Mouse (Mus musculus) liver, embryonic 14.5 days (tissue): ENCODE measurements around the gene Znrd1. TPM values are rescaled to one million over a fixed set of nuclear protein-coding genes. Genes with fewer than 3 reads are reported as not detected.
"Not testable (repeated sequence)": the region's sequence is repeated elsewhere in the genome, so short reads cannot be mapped to it uniquely, and the experiment has no call there.

Experiments used
- ATAC-seq: fragments of 200-750 bp; cut with Nextera tagmentation; 2 replicates; pipeline ENCODE4 v1.8.0; 2017; ENCODE audit warnings: moderate number of reproducible peaks, mild to moderate bottlenecking, moderate library complexity; ENCODE audit not compliant: insufficient read depth
- DNase-seq, 3 experiments: peaks; one replicate each; pipeline ENCODE4 v3.0.0-alpha.2; 2012 to 2013; ENCODE audit warnings: low read depth in 3 of 3, low spot score in 3 of 3
- H3K27ac ChIP-seq: fragments of 300-500 bp; sonication (generic); 2 replicates; pipeline ENCODE4 v1.5.1; 2014; ENCODE audit warnings: moderate library complexity, mild to moderate bottlenecking, control low read depth, inconsistent platforms
- H3K27me3 ChIP-seq: fragments of 300-500 bp; sonication (generic); 2 replicates; pipeline ENCODE4 v1.6.1; 2014; ENCODE audit warnings: mild to moderate bottlenecking, low read length, moderate library complexity; ENCODE audit not compliant: control insufficient read depth, insufficient read depth
- H3K36me3 ChIP-seq: fragments of 300-500 bp; sonication (generic); replicated peaks from 2 replicates; pipeline ENCODE4 v1.6.1; 2014; ENCODE audit warnings: low read depth; ENCODE audit not compliant: control insufficient read depth, insufficient read depth
- H3K4me1 ChIP-seq, 2 experiments: fragments of 200-500 bp in 1 of 2; fragments of 300-500 bp in 1 of 2; sonication (generic) in 1 of 2; replicated peaks; 2 replicates each; pipeline ENCODE4 v1.6.1; 2012 to 2014; ENCODE audit warnings: antibody characterized with exemption in 1 of 2, inconsistent platforms in 1 of 2, low read length in 1 of 2; ENCODE audit not compliant: control insufficient read depth in 2 of 2, insufficient read depth in 2 of 2
- H3K4me2 ChIP-seq: fragments of 300-500 bp; sonication (generic); 2 replicates; pipeline ENCODE4 v1.6.1; 2014; ENCODE audit warnings: low read depth, mild to moderate bottlenecking, control low read depth, moderate library complexity
- H3K4me3 ChIP-seq, 2 experiments: fragments of 200-500 bp in 1 of 2; fragments of 300-500 bp in 1 of 2; sonication (generic) in 1 of 2; 2 replicates each; pipeline ENCODE4 v1.5.1; 2012 to 2014; ENCODE audit warnings: low read depth in 2 of 2, low read length in 2 of 2, mild to moderate bottlenecking in 2 of 2, control low read depth in 1 of 2, inconsistent platforms in 1 of 2, moderate library complexity in 1 of 2; ENCODE audit not compliant: insufficient read depth in 1 of 2
- H3K9ac ChIP-seq: fragments of 300-500 bp; sonication (generic); replicated peaks from 2 replicates; pipeline ENCODE4 v1.6.1; 2014; ENCODE audit warnings: mild to moderate bottlenecking, control low read depth, moderate library complexity
- H3K9me3 ChIP-seq: fragments of 300-500 bp; sonication (generic); 2 replicates; pipeline ENCODE4 v1.6.1; 2016; ENCODE audit warnings: low read length, mixed read lengths; ENCODE audit not compliant: control insufficient read depth
- CTCF ChIP-seq: IDR thresholded peaks from 2 replicates; pipeline ENCODE4 v1.5.1; 2016; ENCODE audit warnings: antibody characterized with exemption, low read depth, control low read depth
- EP300 ChIP-seq: IDR thresholded peaks from 2 replicates; pipeline ENCODE4 v1.6.1; 2016; ENCODE audit warnings: antibody characterized with exemption, low read depth
- WGBS: fragments of 180-500 bp; shearing (Covaris S2); extraction: QIAGEN DNeasy Blood & Tissue Kit; methylation state at CpG from one replicate; pipeline ENCODE4 v1.1.7; 2014; ENCODE audit not compliant: insufficient replicate concordance; 5-methylcytosine and 5-hydroxymethylcytosine counted together
- polyA plus RNA-seq, 2 experiments: library from polyadenylated mRNA; depleted of rRNA in 1 of 2; stranded (reverse) in 1 of 2; unstranded in 1 of 2; fragments of >200 nt; fragmentation: Nextera tagmentation in 1 of 2; extraction: Ambion mirVana in 1 of 2; gene quantifications; 2 replicates each; pipeline versions ENCODE4 v1.2.1 to v1.2.3; 2012 to 2014

Gene Znrd1
- polyA plus RNA-seq, 2 experiments, result 17.5 to 28.2 TPM

DNA sequence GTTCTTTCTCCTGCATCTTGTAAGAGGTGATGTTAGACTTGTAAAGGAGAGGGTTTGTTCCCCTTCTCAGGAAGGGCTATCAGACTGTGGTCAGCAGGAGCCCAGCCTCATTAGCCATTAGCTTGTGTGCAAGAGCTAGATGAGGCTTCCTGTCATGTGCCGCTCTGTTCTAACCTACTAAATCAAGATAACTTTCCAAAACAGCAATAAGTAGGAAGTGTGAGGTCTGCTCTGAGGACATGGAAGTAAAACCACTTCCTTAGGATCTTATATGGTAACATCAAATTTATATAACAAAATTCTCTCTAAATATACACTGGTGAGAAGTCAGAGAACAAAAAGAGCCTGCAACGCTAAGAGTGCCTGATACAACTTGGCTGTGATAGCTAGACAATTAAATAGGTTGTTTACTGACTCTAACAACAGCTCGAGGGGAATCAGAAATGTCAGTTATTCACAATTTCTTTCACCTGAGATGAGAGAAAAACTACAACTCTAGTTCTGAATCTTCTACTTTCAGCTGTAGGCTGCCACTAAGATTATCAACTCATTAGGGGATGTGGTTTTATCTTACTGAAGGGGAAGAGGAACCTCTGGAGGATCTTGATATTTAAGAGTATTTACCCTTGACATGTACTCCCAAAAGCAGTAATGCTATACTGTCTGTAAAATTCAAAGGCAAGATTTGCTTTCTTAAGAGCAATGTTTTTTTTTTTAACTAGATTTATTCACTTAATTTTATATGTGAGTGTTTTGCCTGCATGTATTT, 34.2 kb upstream of the Znrd1 start:
- Histone ChIP-seq H3K27me3 (peaks cover 17% of the 10 kb centered on the region), H3K4me1 (no peaks in the 10 kb centered on the region), H3K4me2 (no peak overlapping the region), H3K4me3 (no peak overlapping the region), H3K9ac (no peak overlapping the region), H3K9me3 (no peaks in the 10 kb centered on the region), H3K27ac (no peak overlapping the region), H3K36me3 (no peaks in the 10 kb centered on the region)
- no peak for DNase-seq
- 14% methylated on average over 3 of the region's 3 CpGs for WGBS
- no peak for ATAC-seq
- TF ChIP-seq EP300, result no peak
- TF ChIP-seq CTCF, result no peak

DNA sequence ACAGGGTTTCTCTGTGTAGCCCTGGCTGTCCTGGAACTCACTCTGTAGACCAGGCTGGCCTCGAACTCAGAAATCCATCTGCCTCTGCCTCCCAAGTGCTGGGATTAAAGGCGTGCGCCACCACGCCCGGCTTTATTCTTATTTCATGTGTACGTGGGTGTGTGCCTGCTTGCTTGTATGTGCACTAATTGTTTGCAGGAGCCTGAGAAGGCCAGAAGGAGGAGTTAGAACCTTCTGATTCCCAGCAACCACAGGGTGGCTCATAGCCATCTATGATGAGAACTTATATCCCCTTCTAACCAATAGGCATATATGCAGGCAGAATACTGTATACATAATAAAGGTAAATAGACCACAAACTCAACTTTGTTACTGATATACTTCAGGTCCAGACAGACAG, 32.3 kb upstream of the Znrd1 start:
- ATAC-seq, result not testable (repeated sequence)
- WGBS, result 81% methylated on average over 6 of the region's 6 CpGs

DNA sequence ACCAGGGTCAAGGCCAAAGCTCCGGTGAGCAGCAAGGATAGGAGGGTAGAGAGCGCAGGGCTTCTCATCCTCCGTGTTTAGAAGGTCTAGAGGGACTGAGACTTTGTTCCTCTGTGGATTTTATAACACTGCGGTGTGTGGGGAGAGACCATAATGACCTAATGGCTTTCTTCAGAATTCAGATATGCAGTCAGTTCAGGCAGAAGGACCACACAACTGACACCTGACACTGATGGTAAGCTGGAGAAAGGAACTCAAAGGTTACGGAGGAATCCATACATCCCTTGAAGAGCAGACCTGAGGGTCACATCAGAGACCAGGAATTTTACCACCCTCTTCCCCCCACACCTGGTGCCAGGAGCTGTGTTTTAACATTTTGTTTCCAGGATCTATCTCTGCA, 31.1 kb upstream of the Znrd1 start, which contains the start of gene H2-M5:
Gene H2-M5, minus strand, starts transcription at position 101 of the 400 bp plus-strand sequence.
- H3K36me3 ChIP-seq, result no peaks in the 10 kb centered on the region
- DNase-seq, result no peak
- no peaks in the 10 kb centered on the region for H3K4me1 ChIP-seq
- ATAC-seq, result no peak
- H3K27me3 ChIP-seq, result peaks cover 18% of the 10 kb centered on the region
- WGBS, result 38% methylated on average over 5 of the region's 5 CpGs
- no peaks in the 10 kb centered on the region for H3K9me3 ChIP-seq
- TF ChIP-seq EP300, result no peak
- TF ChIP-seq CTCF, result no peak
- no peak within 1 kb of the TSS for H3K9ac ChIP-seq
- H3K4me2 ChIP-seq, result no peak within 1 kb of the TSS
- H3K27ac ChIP-seq, result no peak within 1 kb of the TSS
- H3K4me3 ChIP-seq, result no peak within 1 kb of the TSS

More for the DNA sequence above, 32.3 kb upstream of the Znrd1 start:
- peaks cover 18% of the 10 kb centered on the region for H3K27me3 ChIP-seq
- not testable (repeated sequence) for H3K4me1 ChIP-seq, H3K27ac ChIP-seq, H3K36me3 ChIP-seq, H3K9me3 ChIP-seq, H3K4me2 ChIP-seq, DNase-seq, H3K9ac ChIP-seq, H3K4me3 ChIP-seq

DNA sequence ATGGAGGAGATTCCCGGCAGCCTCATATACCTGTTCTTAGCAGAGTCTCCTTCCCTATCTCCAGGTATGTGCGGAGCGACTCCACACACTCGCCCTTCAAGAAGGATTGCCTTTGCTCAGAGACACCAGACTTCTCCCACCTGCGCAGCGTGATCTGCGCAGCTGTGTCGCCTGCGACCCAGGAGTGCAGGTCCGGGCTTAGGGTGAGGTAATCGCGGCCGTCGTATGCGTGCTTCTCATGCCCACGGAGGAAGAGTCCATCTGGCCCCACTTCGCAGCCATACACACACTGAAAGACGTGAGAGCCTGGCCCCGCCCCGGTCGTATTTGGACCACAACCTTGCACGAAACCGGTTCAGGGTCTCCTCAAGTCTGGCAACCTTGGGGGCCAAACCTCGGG, 30.1 kb upstream of the Znrd1 start:
- TF ChIP-seq EP300, result no peak
- TF ChIP-seq CTCF, result no peak
- 7% methylated on average over 24 of the region's 24 CpGs for WGBS
- Histone ChIP-seq H3K9ac (no peak overlapping the region), H3K4me2 (no peak overlapping the region), H3K36me3 (no peaks in the 10 kb centered on the region), H3K27me3 (peaks cover 18% of the 10 kb centered on the region), H3K4me3 (no peak overlapping the region), H3K9me3 (no peaks in the 10 kb centered on the region), H3K27ac (no peak overlapping the region), H3K4me1 (no peaks in the 10 kb centered on the region)
- DNase-seq (no peak), ATAC-seq (no peak)

DNA sequence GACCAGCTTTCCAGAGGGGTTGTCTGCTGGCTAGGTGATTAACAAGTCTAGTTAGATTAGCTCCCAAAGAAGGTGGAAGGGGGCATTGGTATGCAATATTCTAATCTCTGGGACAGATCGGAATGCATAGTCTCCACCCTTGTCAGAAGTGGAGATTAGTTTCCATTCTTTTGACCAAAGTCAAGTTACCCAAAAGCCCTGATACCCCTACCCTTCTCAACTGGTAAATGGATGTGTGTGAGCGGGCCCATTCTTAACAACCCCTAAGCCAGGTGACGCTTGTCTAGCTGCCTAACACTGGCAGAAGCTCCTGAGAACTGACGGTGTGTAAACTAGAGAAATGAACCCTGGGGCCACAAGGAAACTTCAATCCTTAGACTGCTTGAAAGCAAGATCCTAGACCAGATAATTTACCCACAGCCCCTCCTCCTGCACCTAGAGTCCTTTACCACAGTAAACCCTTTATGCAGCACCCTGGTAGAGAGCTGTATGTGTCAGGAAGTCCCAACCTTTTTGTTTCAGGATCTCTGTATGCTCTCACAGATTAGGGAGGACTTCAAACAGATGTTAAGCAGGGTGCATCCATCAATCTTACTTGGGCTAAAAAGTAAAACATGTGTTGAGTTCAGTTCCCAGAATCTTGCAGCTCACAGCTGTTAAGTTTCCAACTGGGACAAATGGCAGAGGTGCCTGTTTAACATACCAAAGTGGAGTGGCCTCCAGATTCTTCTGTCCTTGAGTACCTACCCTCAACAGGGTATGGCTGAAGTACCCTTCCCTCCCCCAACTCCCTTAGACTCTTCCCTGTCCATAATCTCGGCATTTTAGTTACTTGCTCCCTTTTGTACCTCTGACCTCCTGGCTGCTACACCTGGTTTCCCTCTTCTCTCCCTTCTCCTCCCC, 24.1 kb upstream of the Znrd1 start:
- H3K27me3 ChIP-seq, result peaks cover 1% of the 10 kb centered on the region
- DNase-seq (no peak), ATAC-seq (no peak)
- 27% methylated on average over 5 of the region's 5 CpGs for WGBS
- no peak overlapping the region for H3K9ac ChIP-seq
- H3K36me3 ChIP-seq, result no peaks in the 10 kb centered on the region
- no peak overlapping the region for H3K4me2 ChIP-seq
- no peaks in the 10 kb centered on the region; a peak in 1 of 4 replicates for H3K4me1 ChIP-seq
- TF ChIP-seq CTCF (no peak), EP300 (no peak)
- H3K9me3 ChIP-seq, result no peaks in the 10 kb centered on the region
- no peak overlapping the region for H3K4me3 ChIP-seq
- H3K27ac ChIP-seq, result no peak overlapping the region
